Mouse (Mus musculus) thymus, postnatal 36 days (tissue): ENCODE measurements around the gene Dbp.
A peak's percentile ranks its signal among the peaks of the same experiment; 100 is the strongest.

Experiments used
- DNase-seq, 2 experiments: peaks; one replicate each; pipeline ENCODE4 v3.0.0; 2022; ENCODE audit warnings: mixed read lengths in 2 of 2

The Dbp gene

GRCm38 (mm10) chr7:45726419-45726818, 21.5 kb downstream of the Dbp start:
- DNase-seq: no peak

GRCm38 (mm10) chr7:45727625-45728024, 22.7 kb downstream of the Dbp start:
- no peak for DNase-seq

GRCm38 (mm10) chr7:45730727-45731431, 26.0 kb downstream of the Dbp start:
- peak; percentile 62 to 65 for DNase-seq

GRCm38 (mm10) chr7:45733477-45733876, 28.6 kb downstream of the Dbp start:
- DNase-seq: peak; percentile 80 to 87

GRCm38 (mm10) chr7:45739162-45739763, 34.4 kb downstream of the Dbp start:
- DNase-seq: peak; percentile 71 to 81

GRCm38 (mm10) chr7:45739820-45740219, 34.9 kb downstream of the Dbp start:
- no peak for DNase-seq

GRCm38 (mm10) chr7:45741308-45741707, 36.4 kb downstream of the Dbp start:
- no peak for DNase-seq

GRCm38 (mm10) chr7:45741777-45742176, 36.9 kb downstream of the Dbp start:
- peak; percentile 54 to 66 for DNase-seq

- peak in 1 of 2 experiments; percentile 44 for DNase-seq
Measured at GRCm38 (mm10) chr7:45742338-45742737, 37.5 kb downstream of the Dbp start.

- DNase-seq: no peak
Measured at GRCm38 (mm10) chr7:45744387-45744786, 39.5 kb downstream of the Dbp start.

GRCm38 (mm10) chr7:45746518-45746917, 41.6 kb downstream of the Dbp start:
- DNase-seq: no peak

- no peak for DNase-seq
Measured at GRCm38 (mm10) chr7:45747450-45747849, 42.6 kb downstream of the Dbp start.

- DNase-seq: no peak
Measured at GRCm38 (mm10) chr7:45748110-45748509, 43.2 kb downstream of the Dbp start.

GRCm38 (mm10) chr7:45749401-45749800, 44.5 kb downstream of the Dbp start:
- DNase-seq: no peak

- DNase-seq: no peak
Measured at GRCm38 (mm10) chr7:45750162-45750561, 45.3 kb downstream of the Dbp start.

GRCm38 (mm10) chr7:45755703-45756102, 50.8 kb downstream of the Dbp start:
- no peak for DNase-seq

- peak; percentile 51 to 71 for DNase-seq
Measured at GRCm38 (mm10) chr7:45759400-45759799, 54.5 kb downstream of the Dbp start.
